Mouse (Mus musculus): ENCODE measurements around the gene Rgn. TPM values are rescaled to one million over a fixed set of nuclear protein-coding genes. Genes with fewer than 3 reads are reported as not detected.

Gene Rgn
- polyA plus RNA-seq, 1 experiment from 2014 or later: 0.15 TPM

- H3K4me2 ChIP-seq (ENCODE audit: low read depth, low read length, severe bottlenecking): no peak overlapping the region
- no peaks in the 10 kb centered on the region for H3K36me3 ChIP-seq (ENCODE audit: control insufficient read depth, insufficient read depth, low read length)
- no peak overlapping the region for H3K4me3 ChIP-seq (ENCODE audit: low read depth, low read length)
- H3K9ac ChIP-seq (ENCODE audit: low read length): no peak overlapping the region
- no peak overlapping the region for H3K27ac ChIP-seq (ENCODE audit: low read depth, low read length)
- 88% methylated on average over 2 of the region's 2 CpGs for WGBS
- no peaks in the 10 kb centered on the region for H3K27me3 ChIP-seq (ENCODE audit: control insufficient read depth, insufficient read depth, low read length)
- DNase-seq (ENCODE audit: low spot score): no peak
- H3K9me3 ChIP-seq (ENCODE audit: control insufficient read depth, low read length): no peaks in the 10 kb centered on the region
- H3K4me1 ChIP-seq (replicated peaks; ENCODE audit: control insufficient read depth, insufficient read depth, low read length): no peaks in the 10 kb centered on the region
- ATAC-seq (replicated peaks; ENCODE audit: low FRiP score): no peak
Measured at GRCm38 (mm10) chrX:20552199-20552598, 2.6 kb downstream of the Rgn start.

- no peak for DNase-seq (ENCODE audit: low spot score)
- H3K27me3 ChIP-seq (ENCODE audit: control insufficient read depth, insufficient read depth, low read length): no peaks in the 10 kb centered on the region
- no peak for ATAC-seq (replicated peaks; ENCODE audit: low FRiP score)
- no peaks in the 10 kb centered on the region for H3K9me3 ChIP-seq (ENCODE audit: control insufficient read depth, low read length)
- H3K27ac ChIP-seq (ENCODE audit: low read depth, low read length): no peak overlapping the region
- no peaks in the 10 kb centered on the region for H3K36me3 ChIP-seq (ENCODE audit: control insufficient read depth, insufficient read depth, low read length)
- no peak overlapping the region for H3K4me3 ChIP-seq (ENCODE audit: low read depth, low read length)
- H3K9ac ChIP-seq (ENCODE audit: low read length): no peak overlapping the region
- no peaks in the 10 kb centered on the region for H3K4me1 ChIP-seq (replicated peaks; ENCODE audit: control insufficient read depth, insufficient read depth, low read length)
- no peak overlapping the region for H3K4me2 ChIP-seq (ENCODE audit: low read depth, low read length, severe bottlenecking)
- 28% methylated on average over 1 of the region's 1 CpGs for WGBS
Measured at GRCm38 (mm10) chrX:20561846-20562245, 12.3 kb downstream of the Rgn start.

- Histone ChIP-seq H3K4me3 (ENCODE audit: low read depth, low read length) (no peak overlapping the region), H3K9ac (ENCODE audit: low read length) (no peak overlapping the region), H3K36me3 (ENCODE audit: control insufficient read depth, insufficient read depth, low read length) (no peaks in the 10 kb centered on the region), H3K4me2 (ENCODE audit: low read depth, low read length, severe bottlenecking) (no peak overlapping the region), H3K9me3 (ENCODE audit: control insufficient read depth, low read length) (no peaks in the 10 kb centered on the region), H3K27me3 (ENCODE audit: control insufficient read depth, insufficient read depth, low read length) (no peaks in the 10 kb centered on the region), H3K27ac (ENCODE audit: low read depth, low read length) (no peak overlapping the region), H3K4me1 (replicated peaks; ENCODE audit: control insufficient read depth, insufficient read depth, low read length) (no peaks in the 10 kb centered on the region)
- ATAC-seq (replicated peaks; ENCODE audit: low FRiP score): no peak
- DNase-seq (ENCODE audit: low spot score): no peak
- WGBS: 79% methylated on average over 4 of the region's 4 CpGs
Measured at GRCm38 (mm10) chrX:20563941-20564340, 14.4 kb downstream of the Rgn start.

- Histone ChIP-seq H3K4me3 (ENCODE audit: low read depth, low read length) (no peak overlapping the region), H3K27ac (ENCODE audit: low read depth, low read length) (no peak overlapping the region), H3K4me1 (replicated peaks; ENCODE audit: control insufficient read depth, insufficient read depth, low read length) (no peaks in the 10 kb centered on the region), H3K9ac (ENCODE audit: low read length) (no peak overlapping the region), H3K4me2 (ENCODE audit: low read depth, low read length, severe bottlenecking) (no peak overlapping the region), H3K27me3 (ENCODE audit: control insufficient read depth, insufficient read depth, low read length) (no peaks in the 10 kb centered on the region), H3K36me3 (ENCODE audit: control insufficient read depth, insufficient read depth, low read length) (no peaks in the 10 kb centered on the region), H3K9me3 (ENCODE audit: control insufficient read depth, low read length) (no peaks in the 10 kb centered on the region)
- ATAC-seq (replicated peaks; ENCODE audit: low FRiP score): no peak
- WGBS: 62% methylated on average over 2 of the region's 2 CpGs
- DNase-seq (ENCODE audit: low spot score): no peak
Measured at GRCm38 (mm10) chrX:20571024-20571423, 21.4 kb downstream of the Rgn start.

- DNase-seq (ENCODE audit: low spot score) (no peak), ATAC-seq (replicated peaks; ENCODE audit: low FRiP score) (no peak)
- WGBS: 79% methylated on average over 9 of the region's 9 CpGs
- H3K4me2 ChIP-seq (ENCODE audit: low read depth, low read length, severe bottlenecking): no peak overlapping the region
- no peak overlapping the region for H3K9ac ChIP-seq (ENCODE audit: low read length)
- no peak overlapping the region for H3K4me3 ChIP-seq (ENCODE audit: low read depth, low read length)
- H3K4me1 ChIP-seq (replicated peaks; ENCODE audit: control insufficient read depth, insufficient read depth, low read length): no peaks in the 10 kb centered on the region
- H3K27ac ChIP-seq (ENCODE audit: low read depth, low read length): no peak overlapping the region
- no peaks in the 10 kb centered on the region for H3K36me3 ChIP-seq (ENCODE audit: control insufficient read depth, insufficient read depth, low read length)
- no peaks in the 10 kb centered on the region for H3K9me3 ChIP-seq (ENCODE audit: control insufficient read depth, low read length)
- H3K27me3 ChIP-seq (ENCODE audit: control insufficient read depth, insufficient read depth, low read length): no peaks in the 10 kb centered on the region
Measured at GRCm38 (mm10) chrX:20572683-20573082, 23.1 kb downstream of the Rgn start.

GRCm38 (mm10) chrX:20573927-20574326, 24.3 kb downstream of the Rgn start:
- 89% methylated on average over 4 of the region's 4 CpGs for WGBS
- Histone ChIP-seq H3K27ac (ENCODE audit: low read depth, low read length) (no peak overlapping the region), H3K9ac (ENCODE audit: low read length) (no peak overlapping the region), H3K9me3 (ENCODE audit: control insufficient read depth, low read length) (no peaks in the 10 kb centered on the region), H3K4me2 (ENCODE audit: low read depth, low read length, severe bottlenecking) (no peak overlapping the region), H3K27me3 (ENCODE audit: control insufficient read depth, insufficient read depth, low read length) (no peaks in the 10 kb centered on the region), H3K36me3 (ENCODE audit: control insufficient read depth, insufficient read depth, low read length) (no peaks in the 10 kb centered on the region), H3K4me3 (ENCODE audit: low read depth, low read length) (no peak overlapping the region), H3K4me1 (replicated peaks; ENCODE audit: control insufficient read depth, insufficient read depth, low read length) (no peaks in the 10 kb centered on the region)
- no peak for DNase-seq (ENCODE audit: low spot score)
- no peak for ATAC-seq (replicated peaks; ENCODE audit: low FRiP score)

- 25% methylated on average over 4 of the region's 4 CpGs for WGBS
- H3K4me3 ChIP-seq (ENCODE audit: low read depth, low read length): no peak overlapping the region
Measured at GRCm38 (mm10) chrX:20587968-20588367, 38.4 kb downstream of the Rgn start.

GRCm38 (mm10) chrX:20608500-20608899, 58.9 kb downstream of the Rgn start:
- Histone ChIP-seq H3K9me3 (ENCODE audit: control insufficient read depth, low read length) (no peaks in the 10 kb centered on the region), H3K27me3 (ENCODE audit: control insufficient read depth, insufficient read depth, low read length) (no peaks in the 10 kb centered on the region), H3K36me3 (ENCODE audit: control insufficient read depth, insufficient read depth, low read length) (no peaks in the 10 kb centered on the region), H3K27ac (ENCODE audit: low read depth, low read length) (no peak overlapping the region), H3K4me1 (replicated peaks; ENCODE audit: control insufficient read depth, insufficient read depth, low read length) (no peaks in the 10 kb centered on the region), H3K9ac (ENCODE audit: low read length) (no peak overlapping the region), H3K4me3 (ENCODE audit: low read depth, low read length) (no peak overlapping the region), H3K4me2 (ENCODE audit: low read depth, low read length, severe bottlenecking) (no peak overlapping the region)
- DNase-seq (ENCODE audit: low spot score) (no peak), ATAC-seq (replicated peaks; ENCODE audit: low FRiP score) (no peak)
- WGBS: 93% methylated on average over 4 of the region's 4 CpGs

More at GRCm38 (mm10) chrX:20587968-20588367, 38.4 kb downstream of the Rgn start:
- Histone ChIP-seq H3K36me3 (ENCODE audit: control insufficient read depth, insufficient read depth, low read length) (no peaks in the 10 kb centered on the region), H3K4me1 (replicated peaks; ENCODE audit: control insufficient read depth, insufficient read depth, low read length) (no peaks in the 10 kb centered on the region), H3K9me3 (ENCODE audit: control insufficient read depth, low read length) (no peaks in the 10 kb centered on the region), H3K27me3 (ENCODE audit: control insufficient read depth, insufficient read depth, low read length) (no peaks in the 10 kb centered on the region), H3K27ac (ENCODE audit: low read depth, low read length) (no peak overlapping the region), H3K9ac (ENCODE audit: low read length) (no peak overlapping the region), H3K4me2 (ENCODE audit: low read depth, low read length, severe bottlenecking) (no peak overlapping the region)
- no peak for DNase-seq (ENCODE audit: low spot score)
- ATAC-seq (replicated peaks; ENCODE audit: low FRiP score): no peak

All from forebrain, embryonic 11.5 days (tissue).